Mouse (Mus musculus) testis, adult 2 months (tissue): Measurements from ENCODE around the gene Gng4. TPM values are rescaled to one million over a fixed set of nuclear protein-coding genes. Genes with fewer than 3 reads are reported as not detected.

Source experiments
- H3K27ac ChIP-seq: fragments of 200-500 bp; 2 replicates; pipeline ENCODE4 v1.5.1; 2012; ENCODE audit warnings: low read depth, low read length; ENCODE audit not compliant: control insufficient read depth, insufficient read depth
- H3K27me3 ChIP-seq: fragments of 200-500 bp; 2 replicates; pipeline ENCODE4 v1.6.1; 2012; ENCODE audit warnings: mild to moderate bottlenecking, low read length, moderate library complexity; ENCODE audit not compliant: control insufficient read depth, insufficient read depth
- H3K36me3 ChIP-seq: fragments of 200-500 bp; 2 replicates; pipeline ENCODE4 v1.6.1; 2012; ENCODE audit warnings: mild to moderate bottlenecking, low read length; ENCODE audit not compliant: control insufficient read depth, insufficient read depth
- H3K4me1 ChIP-seq: fragments of 200-500 bp; 2 replicates; pipeline ENCODE4 v1.6.1; 2012; ENCODE audit warnings: low read length; ENCODE audit not compliant: control insufficient read depth, insufficient read depth
- H3K4me3 ChIP-seq: fragments of 200-500 bp; 2 replicates; pipeline ENCODE4 v1.5.1; 2012; ENCODE audit warnings: low read depth, mild to moderate bottlenecking, low read length, moderate library complexity, mixed read lengths; ENCODE audit not compliant: control insufficient read depth
- CTCF ChIP-seq: fragments of 200-500 bp; IDR thresholded peaks from 2 replicates; pipeline ENCODE4 v1.5.1; 2012; ENCODE audit warnings: low read depth, mild to moderate bottlenecking, inconsistent platforms, low read length, moderate library complexity; ENCODE audit not compliant: control insufficient read depth, insufficient read depth, insufficient replicate concordance
- POLR2A ChIP-seq: fragments of 200-500 bp; IDR thresholded peaks from 2 replicates; pipeline ENCODE4 v1.6.1; 2012; ENCODE audit warnings: low read depth, mild to moderate bottlenecking, inconsistent platforms, low read length, moderate library complexity; ENCODE audit not compliant: control insufficient read depth
- polyA plus RNA-seq: library from polyadenylated mRNA; depleted of rRNA; stranded (reverse); fragments of >200 nt; gene quantifications from 2 replicates; pipeline ENCODE4 v1.2.3, GENCODE M21; 2012

The Gng4 gene
- polyA plus RNA-seq, 1 experiment: not detected

DNA sequence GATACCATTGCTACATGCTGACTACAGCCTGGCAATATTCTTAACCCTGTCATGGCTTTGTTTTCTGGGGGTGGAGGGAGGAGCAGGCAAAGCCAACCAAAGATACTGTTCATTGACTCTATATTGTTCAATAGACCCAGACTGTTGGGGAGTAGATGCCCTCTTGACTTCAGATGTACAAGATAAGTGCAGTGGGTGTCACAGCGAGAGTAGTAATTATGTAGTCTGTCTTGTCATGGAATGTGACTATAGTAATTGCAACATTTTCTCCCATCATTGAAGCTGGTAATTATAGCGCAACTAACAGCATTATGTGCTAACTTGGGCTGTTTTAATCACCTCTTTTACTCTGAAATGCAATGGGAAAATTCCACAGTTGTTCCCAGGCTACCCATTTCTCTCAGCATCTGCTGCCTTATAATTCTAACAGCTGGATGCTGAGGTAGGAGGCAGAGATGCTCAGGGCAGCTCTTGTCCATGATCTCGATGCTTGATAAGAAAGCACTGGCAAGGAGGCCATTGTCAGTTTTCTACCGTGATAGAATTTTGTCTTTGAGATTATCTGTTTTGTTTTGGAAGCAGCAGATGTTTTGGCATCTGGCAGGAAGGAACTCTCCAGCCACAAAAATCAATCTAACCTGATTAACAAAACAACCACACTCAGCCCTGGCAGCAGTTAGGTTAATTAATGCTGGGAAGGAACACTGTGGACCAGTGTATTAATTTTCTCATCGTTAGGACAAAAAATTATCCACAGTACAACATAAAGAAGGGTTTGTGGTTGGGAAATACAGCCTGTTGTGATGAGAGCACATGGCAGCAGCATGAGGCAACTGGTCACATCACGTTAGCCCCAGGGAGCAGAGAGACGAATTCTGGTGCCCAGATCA lies 36.6 kb downstream of the Gng4 start:
- H3K36me3 ChIP-seq: no peaks in the 10 kb centered on the region
- no peaks in the 10 kb centered on the region for H3K27me3 ChIP-seq
- no peaks in the 10 kb centered on the region for H3K4me1 ChIP-seq
- H3K27ac ChIP-seq: no peak overlapping the region
- TF ChIP-seq POLR2A (no peak), CTCF (no peak)
- no peak overlapping the region for H3K4me3 ChIP-seq

DNA sequence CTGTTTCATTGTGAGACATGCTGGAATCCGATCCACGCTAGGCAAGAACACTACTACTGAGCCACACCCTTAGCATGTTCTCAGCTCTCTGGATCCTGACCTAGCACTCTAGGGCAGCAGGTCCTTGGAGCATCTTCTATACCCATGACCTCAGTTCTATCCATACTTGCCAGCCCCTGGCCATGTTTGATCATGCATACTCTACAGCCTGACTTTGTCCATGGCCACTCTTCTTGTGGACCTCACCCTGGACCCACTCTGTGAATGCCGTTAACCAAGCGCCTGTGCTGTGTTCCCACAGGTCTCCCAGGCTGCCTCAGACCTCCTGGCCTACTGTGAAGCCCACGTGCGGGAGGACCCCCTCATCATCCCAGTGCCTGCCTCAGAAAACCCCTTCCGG lies 41.1 kb downstream of the Gng4 start:
- no peak for TF ChIP-seq POLR2A
- no peak for TF ChIP-seq CTCF
- Histone ChIP-seq H3K27me3 (no peaks in the 10 kb centered on the region), H3K27ac (no peak overlapping the region), H3K4me3 (no peak overlapping the region), H3K4me1 (no peaks in the 10 kb centered on the region), H3K36me3 (no peaks in the 10 kb centered on the region)

DNA sequence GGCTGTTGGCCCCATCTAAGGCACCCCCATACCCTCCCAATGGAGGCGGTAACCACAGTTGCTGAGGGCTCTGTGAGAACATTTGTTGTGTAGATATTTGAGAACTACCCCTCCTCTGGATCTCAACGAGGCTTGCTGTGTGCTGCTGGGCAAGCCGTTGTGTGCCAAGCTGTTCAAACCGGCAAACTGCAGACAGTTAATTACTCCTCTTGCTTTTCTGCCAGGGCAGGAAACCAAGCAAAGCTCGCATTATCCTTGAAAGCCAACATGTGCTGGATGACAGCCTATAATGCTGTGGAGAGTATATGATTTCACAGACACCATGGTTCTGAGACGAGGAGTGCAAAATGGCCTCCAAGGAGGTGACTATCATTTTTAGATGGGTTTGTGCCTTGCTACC lies 42.7 kb downstream of the Gng4 start:
- Histone ChIP-seq H3K27ac (no peak overlapping the region), H3K4me1 (no peaks in the 10 kb centered on the region), H3K4me3 (no peak overlapping the region), H3K36me3 (no peaks in the 10 kb centered on the region), H3K27me3 (no peaks in the 10 kb centered on the region)
- TF ChIP-seq CTCF: no peak
- TF ChIP-seq POLR2A: no peak

DNA sequence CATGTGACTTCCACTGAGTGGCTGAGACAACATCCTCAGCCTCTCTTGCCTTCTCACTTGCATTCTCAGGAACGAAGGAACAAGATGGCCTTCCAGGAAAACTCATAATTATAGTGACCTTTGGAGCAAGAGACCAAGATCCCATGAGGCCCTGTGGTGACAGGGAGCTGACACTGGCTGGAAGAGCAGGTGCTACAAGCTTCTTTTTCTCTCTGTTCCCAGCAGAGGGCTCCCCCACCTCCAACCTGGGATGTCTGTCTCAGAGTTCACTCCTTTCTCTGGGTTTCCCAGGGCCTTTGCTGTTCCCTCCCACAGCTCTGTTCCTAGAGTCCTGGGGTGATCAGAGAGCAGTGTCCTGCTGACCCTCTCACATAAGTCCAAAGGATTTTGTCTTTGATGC lies 44.3 kb downstream of the Gng4 start:
- no peaks in the 10 kb centered on the region for H3K36me3 ChIP-seq
- H3K27ac ChIP-seq: no peak overlapping the region
- no peaks in the 10 kb centered on the region for H3K4me1 ChIP-seq
- H3K4me3 ChIP-seq: no peak overlapping the region
- no peaks in the 10 kb centered on the region for H3K27me3 ChIP-seq
- TF ChIP-seq CTCF: no peak
- no peak for TF ChIP-seq POLR2A

DNA sequence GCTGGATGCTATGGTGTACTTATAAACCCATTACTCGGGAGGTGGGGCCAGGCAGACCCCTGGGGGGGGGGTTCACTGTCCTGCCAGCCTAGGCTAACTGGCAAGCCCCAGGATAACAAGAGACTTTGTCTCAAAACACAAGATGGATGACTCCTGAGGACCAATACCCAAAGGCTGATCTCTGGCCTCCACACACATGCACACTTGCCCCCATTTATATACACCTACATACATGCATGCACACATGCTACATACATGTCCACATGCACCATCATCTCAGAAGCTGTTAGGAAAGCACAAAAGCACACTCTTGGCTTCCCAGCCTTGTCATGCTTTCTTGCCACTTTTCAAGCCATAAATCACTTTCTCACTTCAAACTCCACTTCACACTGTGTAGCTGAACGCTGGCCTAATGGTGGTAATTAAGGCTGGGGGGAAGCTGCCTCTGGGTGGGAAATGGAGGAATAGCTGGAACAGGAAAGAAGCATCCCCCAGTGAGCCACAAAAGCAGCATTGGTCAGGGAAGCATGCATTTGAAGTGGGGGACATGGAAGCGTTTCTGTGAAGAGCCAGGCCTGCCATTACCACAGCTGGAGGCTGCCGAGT lies 46.7 kb downstream of the Gng4 start:
- Histone ChIP-seq H3K27ac (no peak overlapping the region), H3K4me1 (no peaks in the 10 kb centered on the region), H3K36me3 (no peaks in the 10 kb centered on the region), H3K4me3 (no peak overlapping the region), H3K27me3 (no peaks in the 10 kb centered on the region)
- TF ChIP-seq CTCF (no peak), POLR2A (no peak)

DNA sequence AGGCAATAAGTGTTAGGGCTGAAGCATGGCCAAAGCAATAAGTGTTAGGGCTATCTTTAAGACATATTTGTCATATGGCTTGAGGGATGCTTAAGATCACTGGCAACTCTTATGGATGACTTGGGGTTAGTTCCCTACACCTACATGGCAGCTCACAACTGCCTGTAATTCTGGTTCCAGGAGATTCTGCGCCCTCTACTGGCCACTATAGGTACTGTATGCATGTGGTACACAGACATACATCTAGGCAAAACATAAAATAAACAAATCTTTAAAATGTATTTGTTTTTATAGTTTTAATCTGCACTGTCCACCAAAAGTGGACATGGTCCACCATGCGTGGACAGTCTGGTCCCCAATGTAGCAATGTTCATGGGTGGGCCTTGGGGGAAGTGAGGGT lies 51.3 kb downstream of the Gng4 start:
- Histone ChIP-seq H3K27ac (no peak overlapping the region), H3K27me3 (no peaks in the 10 kb centered on the region), H3K36me3 (no peaks in the 10 kb centered on the region), H3K4me1 (no peaks in the 10 kb centered on the region), H3K4me3 (no peak overlapping the region)
- TF ChIP-seq CTCF (0 out of 2 replicates have a peak, but pooled peaks have one; percentile 11), POLR2A (no peak)

DNA sequence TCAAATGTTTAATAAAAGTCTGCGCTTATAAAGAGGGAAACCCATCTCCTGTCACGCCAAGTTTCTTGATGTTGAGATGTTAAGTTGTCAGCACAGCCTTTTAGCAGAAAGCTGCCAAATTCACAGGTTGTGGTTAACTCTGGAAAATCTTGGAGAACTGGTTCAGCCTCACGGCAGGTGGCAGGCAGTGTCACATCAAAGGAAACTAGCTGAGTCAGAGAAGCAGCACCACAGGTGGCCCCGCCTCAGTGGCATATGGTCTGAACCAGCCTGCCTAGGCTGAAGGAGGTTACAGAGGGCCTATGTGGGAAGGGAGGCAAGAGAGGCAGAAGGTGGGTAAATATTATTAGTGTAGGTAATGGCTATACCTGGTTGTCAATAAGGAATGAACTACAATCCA lies 61.2 kb downstream of the Gng4 start:
- Histone ChIP-seq H3K27me3 (no peaks in the 10 kb centered on the region), H3K27ac (no peak overlapping the region), H3K36me3 (no peaks in the 10 kb centered on the region), H3K4me3 (no peak overlapping the region), H3K4me1 (no peaks in the 10 kb centered on the region)
- TF ChIP-seq CTCF (no peak), POLR2A (no peak)
